Mouse (Mus musculus): ENCODE data around the gene Epha2.
A peak's percentile ranks its signal among the peaks of the same experiment; 100 is the strongest.

Epha2 gene

GRCm38 (mm10) chr4:141329968-141330367 is 28.9 kb downstream of the Epha2 start:
- DNase-seq (ENCODE audit: low read depth, low spot score): no peak

DNA sequence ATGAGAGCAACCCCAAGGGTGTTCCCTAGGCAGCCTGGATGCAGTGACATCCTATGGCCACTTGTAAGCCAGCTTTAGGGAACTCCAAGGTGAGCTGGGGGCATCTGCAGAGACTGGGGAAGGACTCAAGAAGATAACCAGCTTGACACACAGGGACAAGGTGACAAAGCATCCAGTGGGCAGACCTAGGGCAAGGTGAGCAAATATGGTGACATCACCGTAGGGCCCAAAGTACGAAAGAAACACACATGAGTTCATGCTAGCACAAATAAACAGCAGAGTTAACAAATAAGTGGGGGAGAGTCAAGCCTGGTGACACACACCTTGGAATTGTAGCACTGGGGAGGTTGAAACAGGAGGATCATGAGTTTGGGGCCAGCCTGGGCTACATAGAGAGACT is 30.4 kb downstream of the Epha2 start:
- no peak for DNase-seq (ENCODE audit: low read depth, low spot score)

DNA sequence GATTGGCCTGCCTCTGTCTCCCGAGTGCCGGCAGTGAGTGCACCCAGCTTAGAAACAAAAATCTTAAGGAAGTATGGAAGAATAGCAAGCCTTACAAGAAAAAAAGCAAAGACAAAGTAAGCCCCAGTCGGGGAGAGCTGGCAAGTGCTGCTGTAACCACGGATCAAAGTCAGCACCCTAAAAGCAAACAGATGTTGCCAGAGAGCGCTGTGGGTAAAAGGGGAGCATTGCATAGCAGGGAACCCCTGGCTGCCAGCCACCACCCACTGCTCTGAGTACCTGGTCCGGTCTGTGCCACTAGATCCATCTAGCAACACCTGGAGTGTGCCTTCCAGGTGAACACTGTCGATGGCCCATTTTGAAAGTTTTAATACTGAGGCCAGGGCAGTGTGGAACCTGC is 31.2 kb downstream of the Epha2 start:
- DNase-seq (ENCODE audit: low read depth, low spot score): no peak

GRCm38 (mm10) chr4:141334695-141335094 is 33.7 kb downstream of the Epha2 start:
- no peak for DNase-seq (ENCODE audit: low read depth, low spot score)

DNA sequence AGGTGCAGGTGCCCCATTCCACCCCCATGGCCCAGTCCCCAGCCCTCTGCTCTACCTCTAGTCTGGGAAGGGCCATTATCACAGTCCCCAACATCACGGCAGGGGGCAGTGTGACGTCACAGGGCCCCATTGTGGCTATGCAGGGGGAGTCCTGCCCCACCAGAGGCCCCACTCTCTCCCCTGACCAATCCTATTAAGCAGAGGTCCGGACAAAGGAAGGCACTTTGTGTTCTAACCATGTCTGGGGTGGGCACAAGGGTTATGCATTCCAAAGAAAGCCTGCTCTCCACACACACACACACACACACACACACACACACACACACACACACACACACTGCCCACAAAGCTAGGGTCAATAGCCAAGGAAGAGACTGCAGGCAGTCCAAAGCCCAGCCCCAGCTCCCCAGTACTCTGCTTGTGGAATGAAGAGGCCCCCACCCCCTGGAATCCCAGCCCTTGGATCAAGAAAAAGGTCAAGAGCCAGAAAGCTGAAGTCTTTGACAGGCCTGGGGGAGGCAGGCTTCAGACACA is 34.3 kb downstream of the Epha2 start:
- DNase-seq (ENCODE audit: low read depth, low spot score): no peak

- DNase-seq (ENCODE audit: low read depth, low spot score): no peak
Measured at GRCm38 (mm10) chr4:141336196-141336595, 35.2 kb downstream of the Epha2 start.

DNA sequence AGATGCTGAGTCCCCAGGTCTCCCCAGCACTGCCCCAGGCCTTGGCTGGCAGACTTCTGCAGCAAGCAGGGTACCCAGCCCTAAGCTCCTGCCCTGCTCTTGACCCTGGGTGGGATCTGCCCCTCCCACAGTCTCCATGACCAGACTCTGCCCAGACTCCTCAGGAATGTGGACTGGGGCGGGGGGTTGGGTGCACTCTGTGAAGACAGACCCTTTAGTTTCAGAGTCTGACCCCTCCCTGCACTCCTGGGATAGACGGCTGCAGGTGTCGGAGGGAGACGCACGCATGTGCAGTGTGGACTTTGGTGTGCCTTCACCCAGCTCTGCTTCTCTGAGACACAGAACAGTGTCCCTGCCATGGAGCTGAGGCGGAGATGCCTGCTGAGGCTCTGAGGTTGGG is 36.9 kb downstream of the Epha2 start:
- no peak for DNase-seq (ENCODE audit: low read depth, low spot score)

- no peak for DNase-seq (ENCODE audit: low read depth, low spot score)
Measured at GRCm38 (mm10) chr4:141338853-141339252, 37.8 kb downstream of the Epha2 start.

DNA sequence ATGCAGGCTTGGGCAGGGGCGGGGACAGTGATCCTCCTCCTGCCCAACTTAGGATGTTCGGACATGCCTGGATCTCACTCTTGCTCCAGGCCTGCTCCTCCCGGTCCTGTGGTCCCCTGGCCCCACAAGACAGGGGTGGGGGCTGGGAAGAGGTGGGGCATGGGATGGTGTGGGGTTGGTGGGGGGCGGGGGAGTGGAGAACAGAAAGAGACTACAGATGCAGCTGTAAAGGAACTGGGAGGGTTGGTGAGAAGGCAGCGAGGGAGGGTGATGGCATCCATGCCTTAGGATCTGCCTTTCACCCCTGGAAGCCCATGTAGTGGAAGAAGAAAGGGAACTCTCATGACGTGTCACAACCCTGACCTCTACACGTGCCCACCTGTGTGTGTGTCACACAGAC is 40.4 kb downstream of the Epha2 start:
- no peak for DNase-seq (ENCODE audit: low read depth, low spot score)

GRCm38 (mm10) chr4:141343515-141343914 is 42.5 kb downstream of the Epha2 start:
- no peak for DNase-seq (ENCODE audit: low read depth, low spot score)

- DNase-seq (ENCODE audit: low read depth, low spot score): no peak
Measured at GRCm38 (mm10) chr4:141345219-141345618, 44.2 kb downstream of the Epha2 start.

DNA sequence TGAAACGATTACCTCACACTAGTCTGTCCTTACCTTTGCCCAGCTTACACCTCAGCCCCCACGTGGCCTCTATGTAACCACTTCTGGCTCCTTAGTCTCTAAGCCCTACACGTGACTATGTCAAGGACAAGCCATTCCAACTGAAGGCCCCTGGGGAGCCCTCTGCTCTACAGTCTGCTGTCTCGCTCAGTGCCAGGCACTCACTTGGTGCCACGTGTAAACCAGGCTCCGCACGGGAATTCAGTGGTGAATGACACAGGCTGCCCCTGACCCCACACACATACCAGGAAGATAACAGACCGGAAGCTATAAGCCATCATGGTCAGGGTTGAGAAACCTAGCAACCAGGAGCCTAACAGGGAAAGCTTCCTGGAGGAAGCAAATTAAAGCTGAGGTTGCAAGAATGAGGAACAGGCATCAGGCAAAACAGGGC is 46.3 kb downstream of the Epha2 start:
- no peak for DNase-seq (ENCODE audit: low read depth, low spot score)

GRCm38 (mm10) chr4:141348616-141349015 is 47.6 kb downstream of the Epha2 start:
- no peak for DNase-seq (ENCODE audit: low read depth, low spot score)

DNA sequence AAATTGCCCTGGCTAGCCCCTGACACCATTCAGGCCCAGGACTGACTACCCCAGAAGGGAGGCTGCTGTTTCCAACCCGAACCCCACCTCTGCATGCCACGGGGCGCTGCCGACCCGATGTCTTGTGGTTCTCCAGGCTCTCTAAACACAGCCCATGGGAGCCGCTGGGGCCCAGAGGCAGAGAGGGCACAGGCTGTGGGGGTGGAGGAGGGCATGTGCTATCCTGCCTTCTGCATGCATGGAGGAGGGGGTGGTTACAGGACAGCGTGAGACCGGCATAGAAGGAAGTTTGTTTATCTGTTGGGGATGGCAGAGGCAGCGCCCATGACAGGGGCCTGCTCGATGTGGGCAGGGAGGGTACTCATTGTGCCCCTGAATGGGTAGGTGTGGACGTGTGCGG is 49.0 kb downstream of the Epha2 start:
- no peak for DNase-seq (ENCODE audit: low read depth, low spot score)

GRCm38 (mm10) chr4:141351972-141352371 is 50.9 kb downstream of the Epha2 start:
- DNase-seq (ENCODE audit: low read depth, low spot score): no peak

DNA sequence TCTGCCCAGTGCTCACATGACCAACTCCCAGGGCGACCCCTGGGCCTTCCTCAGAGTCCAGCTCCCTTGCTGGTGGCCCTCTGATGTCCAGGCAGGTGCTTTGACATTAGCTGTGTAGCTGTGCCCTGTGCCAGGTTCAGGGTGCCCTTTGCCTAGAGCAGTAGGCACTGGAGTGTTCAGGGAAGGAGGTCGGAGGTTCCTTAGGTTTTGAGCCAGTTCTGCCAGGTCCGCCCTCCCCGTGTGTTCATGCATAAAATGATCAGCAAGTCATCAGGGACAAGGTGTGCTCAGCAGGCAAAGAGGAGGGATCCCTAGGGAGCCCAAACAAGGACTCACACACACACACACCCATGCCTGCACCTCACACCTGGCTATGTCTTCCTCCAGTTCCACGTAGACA is 51.9 kb downstream of the Epha2 start:
- DNase-seq (ENCODE audit: low read depth, low spot score): no peak

- DNase-seq (ENCODE audit: low read depth, low spot score): no peak
Measured at GRCm38 (mm10) chr4:141353868-141354267, 52.8 kb downstream of the Epha2 start.

- peak; percentile 39 for DNase-seq (ENCODE audit: low read depth, low spot score)
Measured at GRCm38 (mm10) chr4:141357811-141358210, 56.8 kb downstream of the Epha2 start.

- no peak for DNase-seq (ENCODE audit: low read depth, low spot score)
Measured at GRCm38 (mm10) chr4:141359222-141359621, 58.2 kb downstream of the Epha2 start.

DNA sequence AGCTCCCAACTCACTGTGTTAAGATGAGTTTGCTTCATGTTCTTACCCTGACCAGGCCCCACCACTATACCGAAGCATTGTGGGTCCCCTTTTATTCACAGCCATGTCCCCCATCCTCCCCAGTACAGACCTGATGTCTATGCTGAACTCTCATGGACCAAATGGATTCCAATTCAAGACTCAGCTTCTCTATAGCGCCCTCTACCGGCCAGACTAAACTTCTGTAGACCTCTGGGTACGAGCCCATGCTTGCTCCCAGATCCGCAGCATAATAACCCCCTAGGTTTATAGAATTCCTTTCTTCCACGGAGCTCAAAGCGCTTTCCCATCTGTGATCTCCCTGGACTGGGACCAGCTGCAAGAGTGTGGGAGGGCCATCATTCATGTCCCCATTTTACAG is 59.8 kb downstream of the Epha2 start:
- peak; percentile 53 for DNase-seq (ENCODE audit: low read depth, low spot score)

DNA sequence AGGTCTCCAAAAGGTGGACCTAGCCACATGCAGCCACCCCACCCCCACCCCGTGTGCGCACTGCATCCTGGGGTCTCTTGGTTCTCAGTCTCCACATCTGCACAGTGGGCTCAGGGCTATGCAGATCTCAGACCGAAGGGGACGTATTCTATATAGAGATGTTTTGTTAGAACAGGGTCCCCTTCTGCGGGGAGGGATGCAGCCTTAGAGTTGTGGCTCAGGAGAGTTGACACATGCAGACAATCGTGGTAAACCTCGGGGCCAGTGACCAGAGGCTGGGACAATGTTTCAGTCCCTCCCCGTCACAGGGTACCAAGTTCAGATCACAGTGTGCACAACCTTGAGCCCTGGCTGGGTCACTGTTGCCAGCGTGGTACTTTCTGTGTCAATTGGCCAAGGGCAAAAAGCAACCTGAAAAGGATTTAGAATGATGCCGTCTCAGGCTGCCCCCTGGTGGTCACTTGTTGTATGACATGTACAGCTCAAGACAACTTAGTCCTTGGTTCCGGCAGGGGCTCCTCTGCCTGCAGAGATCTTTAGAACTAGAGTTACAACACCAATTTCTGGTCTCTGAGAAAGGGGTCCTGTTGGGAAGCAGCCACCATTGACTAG is 62.0 kb downstream of the Epha2 start:
- peak; percentile 67 for DNase-seq (ENCODE audit: low read depth, low spot score)

GRCm38 (mm10) chr4:141365126-141365525 is 64.1 kb downstream of the Epha2 start:
- no peak for DNase-seq (ENCODE audit: low read depth, low spot score)

- DNase-seq (ENCODE audit: low read depth, low spot score): no peak
Measured at GRCm38 (mm10) chr4:141365876-141366275, 64.8 kb downstream of the Epha2 start.
